Mouse (Mus musculus) erythroid progenitor cell, adult 5-6 weeks (primary cell): ENCODE results near the gene Noc4l. TPM values are rescaled to one million over a fixed set of nuclear protein-coding genes. Genes with fewer than 3 reads are reported as not detected.

Source experiments
- ATAC-seq: replicated peaks from 2 replicates; pipeline ENCODE4 v1.8.0; 2016; ENCODE audit warnings: moderate number of reproducible peaks, mild to moderate bottlenecking, moderate TSS enrichment, inconsistent platforms; ENCODE audit not compliant: poor library complexity, low FRiP score, severe bottlenecking
- total RNA-seq, 2 experiments: library from RNA; stranded (forward) in 1 of 2; stranded (reverse) in 1 of 2; fragments of 150-400 nt in 1 of 2; fragments of 186-747, 209-891 nt in 1 of 2; gene quantifications; 2 replicates each; pipeline versions ENCODE4 v1.2.3 to v1.2.4; 2015 to 2017; ENCODE audit warnings: low replicate concordance in 2 of 2

Gene Noc4l
- total RNA-seq (2015; ENCODE audit: low replicate concordance) (12.2 and 18.4 TPM in 2 replicates), total RNA-seq (2017; ENCODE audit: low replicate concordance) (3.3 TPM in 2 replicates)

- peak; percentile 82 for ATAC-seq
Measured at GRCm38 (mm10) chr5:110652719-110653648, at the start of gene Noc4l, which contains the start of gene Ddx51. Gene Noc4l, minus strand, starts transcription at chr5:110653417. Gene Ddx51, plus strand, starts transcription at chr5:110653451.

GRCm38 (mm10) chr5:110698617-110699016, 45.4 kb upstream of the Noc4l start:
- ATAC-seq = no peak

- ATAC-seq = no peak
Measured at GRCm38 (mm10) chr5:110682041-110682440, 28.8 kb upstream of the Noc4l start.

GRCm38 (mm10) chr5:110665486-110666121, 12.4 kb upstream of the Noc4l start:
- ATAC-seq = no peak

GRCm38 (mm10) chr5:110664750-110665269, 11.6 kb upstream of the Noc4l start:
- no peak for ATAC-seq

- ATAC-seq = no peak
Measured at GRCm38 (mm10) chr5:110664041-110664440, 10.8 kb upstream of the Noc4l start.

GRCm38 (mm10) chr5:110659682-110660081, 6.5 kb upstream of the Noc4l start:
- no peak for ATAC-seq

GRCm38 (mm10) chr5:110653686-110654085, 469 bp upstream of the Noc4l start:
- ATAC-seq = no peak

- ATAC-seq = no peak
Measured at GRCm38 (mm10) chr5:110646377-110646776, 6.8 kb downstream of the Noc4l start.

- peak; percentile 76 for ATAC-seq
Measured at GRCm38 (mm10) chr5:110639459-110639858, 13.8 kb downstream of the Noc4l start.

- no peak for ATAC-seq
Measured at GRCm38 (mm10) chr5:110638306-110639074, 14.7 kb downstream of the Noc4l start.

- 0 out of 2 replicates have a peak, but pooled peaks have one; percentile 32 for ATAC-seq
Measured at GRCm38 (mm10) chr5:110635951-110636707, 17.1 kb downstream of the Noc4l start.

GRCm38 (mm10) chr5:110629525-110630120, 23.6 kb downstream of the Noc4l start:
- no peak for ATAC-seq

GRCm38 (mm10) chr5:110628156-110628555, 25.1 kb downstream of the Noc4l start:
- no peak for ATAC-seq

- ATAC-seq = no peak
Measured at GRCm38 (mm10) chr5:110627351-110627750, 25.9 kb downstream of the Noc4l start.

GRCm38 (mm10) chr5:110624319-110624718, 28.9 kb downstream of the Noc4l start:
- no peak for ATAC-seq

- no peak for ATAC-seq
Measured at GRCm38 (mm10) chr5:110619226-110619625, 34.0 kb downstream of the Noc4l start.

- ATAC-seq = no peak
Measured at GRCm38 (mm10) chr5:110611435-110612158, 41.6 kb downstream of the Noc4l start.
